Mouse (Mus musculus) myocyte (in vitro differentiated cells): ENCODE results near the gene C5ar1. TPM values are rescaled to one million over a fixed set of nuclear protein-coding genes. Genes with fewer than 3 reads are reported as not detected.

Source experiments
- H3K27me3 ChIP-seq: one replicate; pipeline ENCODE4 v1.6.1; 2011; ENCODE audit not compliant: control insufficient read depth, insufficient read depth, insufficient read length
- H3K36me3 ChIP-seq: one replicate; pipeline ENCODE4 v1.6.1; 2011; ENCODE audit not compliant: control insufficient read depth, insufficient read depth
- H3K4me2 ChIP-seq: one replicate; pipeline ENCODE4 v1.6.1; 2011; ENCODE audit warnings: low read depth, control low read depth
- H3K4me3 ChIP-seq: one replicate; pipeline ENCODE4 v1.5.1; 2011; ENCODE audit warnings: mild to moderate bottlenecking, control low read depth, moderate library complexity
- H3K79me2 ChIP-seq: one replicate; pipeline ENCODE4 v1.6.1; 2011; ENCODE audit not compliant: control insufficient read depth, insufficient read depth
- H3ac ChIP-seq: one replicate; pipeline ENCODE4 v1.6.1; 2011; ENCODE audit not compliant: control insufficient read depth, insufficient read length
- CEBPB ChIP-seq: IDR thresholded peaks from 2 replicates; pipeline ENCODE4 v1.6.1; 2011; ENCODE audit warnings: mild to moderate bottlenecking, moderate library complexity; ENCODE audit not compliant: poor library complexity, insufficient read depth, severe bottlenecking
- E2F4 ChIP-seq: IDR thresholded peaks from one replicate; pipeline ENCODE4 v1.6.1; 2011; ENCODE audit warnings: mild to moderate bottlenecking, control low read depth, moderate library complexity; ENCODE audit not compliant: insufficient read depth
- MAX ChIP-seq: IDR thresholded peaks from one replicate; pipeline ENCODE4 v1.6.1; 2011; ENCODE audit warnings: low read depth, mild to moderate bottlenecking, control low read depth
- MYOD1 ChIP-seq, 3 experiments: IDR thresholded peaks; one replicate each; pipeline ENCODE4 v1.6.1; 2011; ENCODE audit warnings: control low read depth in 2 of 3, low read depth in 2 of 3, mild to moderate bottlenecking in 2 of 3, moderate library complexity in 1 of 3; ENCODE audit not compliant: insufficient read length in 2 of 3, control insufficient read depth in 1 of 3
- MYOG ChIP-seq, 3 experiments: IDR thresholded peaks; one replicate each; pipeline ENCODE4 v1.6.1; 2011; ENCODE audit warnings: control low read depth in 2 of 3, low read depth in 2 of 3, mild to moderate bottlenecking in 2 of 3; ENCODE audit not compliant: insufficient read length in 2 of 3, control insufficient read depth in 1 of 3, insufficient read depth in 1 of 3
- POLR2A ChIP-seq: IDR thresholded peaks from one replicate; pipeline ENCODE4 v1.6.1; 2011; ENCODE audit warnings: low read depth, mild to moderate bottlenecking, control low read depth, moderate library complexity; ENCODE audit not compliant: insufficient read length
- POLR2AphosphoS2 ChIP-seq: IDR thresholded peaks from one replicate; pipeline ENCODE4 v1.6.1; 2011; ENCODE audit warnings: low read depth, control low read depth; ENCODE audit not compliant: insufficient read length
- REST ChIP-seq: IDR thresholded peaks from one replicate; pipeline ENCODE4 v1.6.1; 2011; ENCODE audit warnings: mild to moderate bottlenecking, control low read depth, moderate library complexity; ENCODE audit not compliant: insufficient read depth, insufficient read length
- SRF ChIP-seq: IDR thresholded peaks from one replicate; pipeline ENCODE4 v1.6.1; 2011; ENCODE audit warnings: low read depth; ENCODE audit not compliant: control insufficient read depth, insufficient read length
- TCF12 ChIP-seq: IDR thresholded peaks from one replicate; pipeline ENCODE4 v1.6.1; 2011; ENCODE audit warnings: mild to moderate bottlenecking, control low read depth; ENCODE audit not compliant: poor library complexity, insufficient read depth, severe bottlenecking
- TCF3 ChIP-seq: IDR thresholded peaks from one replicate; pipeline ENCODE4 v1.6.1; 2011; ENCODE audit warnings: low read depth, control low read depth; ENCODE audit not compliant: insufficient read length
- USF1 ChIP-seq: IDR thresholded peaks from one replicate; pipeline ENCODE4 v1.6.1; 2011; ENCODE audit warnings: low read depth, mild to moderate bottlenecking, control low read depth, moderate library complexity
- polyA plus RNA-seq: library from polyadenylated mRNA; unstranded; fragments of >200 nt; fragmentation: generic; extraction: Trizol; gene quantifications from one replicate; pipeline ENCODE4 v1.2.1, GENCODE M21; 2012; ENCODE audit warnings: missing spikeins

The C5ar1 gene
- polyA plus RNA-seq, 1 experiment, result not detected

GRCm38 (mm10) chr7:16294837-16295236, 35.5 kb upstream of the C5ar1 start:
- no peaks in the 10 kb centered on the region for H3K27me3 ChIP-seq
- peak overlapping the region; percentile 68 for H3ac ChIP-seq
- peak; percentile 42 for TF ChIP-seq POLR2A
- TF ChIP-seq REST, result no peak
- no peak for TF ChIP-seq SRF
- TF ChIP-seq CEBPB, result peak; percentile 75; the same call in 1 of the 2 replicates
- peak; percentile 45 for TF ChIP-seq POLR2AphosphoS2
- peak; percentile 31 for TF ChIP-seq E2F4
- no peak for TF ChIP-seq USF1
- no peak for TF ChIP-seq MYOG (IDR thresholded peaks at IDR 0.05; ENCODE audit: control insufficient read depth in 1 of 3, insufficient read depth in 1 of 3, insufficient read length in 2 of 3, low read depth in 2 of 3)
- no peak for TF ChIP-seq TCF12
- TF ChIP-seq TCF3, result no peak
- no peaks in the 10 kb centered on the region for H3K79me2 ChIP-seq
- H3K4me2 ChIP-seq, result peak overlapping the region; percentile 99
- peak overlapping the region; percentile 23 for H3K4me3 ChIP-seq
- H3K36me3 ChIP-seq, result no peaks in the 10 kb centered on the region

GRCm38 (mm10) chr7:16294346-16294745, 35.0 kb upstream of the C5ar1 start:
- Histone ChIP-seq H3K36me3 (no peaks in the 10 kb centered on the region), H3K4me2 (peak overlapping the region; percentile 55), H3ac (no peak overlapping the region), H3K79me2 (no peaks in the 10 kb centered on the region), H3K27me3 (no peaks in the 10 kb centered on the region), H3K4me3 (peak overlapping the region; percentile 23)
- TF ChIP-seq CEBPB (no peak), TCF3 (no peak), REST (no peak)

GRCm38 (mm10) chr7:16287791-16288190, 28.5 kb upstream of the C5ar1 start:
- H3K4me2 ChIP-seq, result no peak overlapping the region
- H3K79me2 ChIP-seq, result peaks cover 13% of the 10 kb centered on the region
- H3K36me3 ChIP-seq, result peaks cover 9% of the 10 kb centered on the region
- no peak overlapping the region for H3ac ChIP-seq
- TF ChIP-seq TCF12 (no peak), MYOD1 (IDR thresholded peaks at IDR 0.05; ENCODE audit: control insufficient read depth in 1 of 3, insufficient read length in 2 of 3, low read depth in 2 of 3) (no peak), MAX (no peak), CEBPB (no peak), E2F4 (no peak), USF1 (no peak)
- no peak overlapping the region for H3K4me3 ChIP-seq
- H3K27me3 ChIP-seq, result no peaks in the 10 kb centered on the region

GRCm38 (mm10) chr7:16287016-16287415, 27.7 kb upstream of the C5ar1 start:
- no peak overlapping the region for H3ac ChIP-seq
- no peaks in the 10 kb centered on the region for H3K27me3 ChIP-seq
- H3K4me3 ChIP-seq, result peak overlapping the region; percentile 36
- H3K36me3 ChIP-seq, result peaks cover 9% of the 10 kb centered on the region
- H3K79me2 ChIP-seq, result peaks cover 13% of the 10 kb centered on the region
- TF ChIP-seq TCF12, result no peak
- no peak for TF ChIP-seq REST
- no peak for TF ChIP-seq POLR2A
- no peak for TF ChIP-seq SRF
- TF ChIP-seq E2F4, result no peak
- peak overlapping the region; percentile 72 for H3K4me2 ChIP-seq

GRCm38 (mm10) chr7:16286026-16286961, 27.0 kb upstream of the C5ar1 start, which contains the start of gene Ccdc9:
TSS of gene Ccdc9 (minus strand) at chr7:16286795.
- TF ChIP-seq POLR2AphosphoS2 (peak; percentile 43), POLR2A (peak; percentile 54), MYOD1 (IDR thresholded peaks at IDR 0.05; ENCODE audit: control insufficient read depth in 1 of 3, insufficient read length in 2 of 3, low read depth in 2 of 3) (peak in 1 of 3 experiments; percentile 28), SRF (peak; percentile 4), MYOG (IDR thresholded peaks at IDR 0.05; ENCODE audit: control insufficient read depth in 1 of 3, insufficient read depth in 1 of 3, insufficient read length in 2 of 3, low read depth in 2 of 3) (peak in 1 of 3 experiments; percentile 1), USF1 (peak; percentile 92), REST (no peak), TCF12 (no peak)
- Histone ChIP-seq H3ac (no peak within 1 kb of the TSS), H3K27me3 (no peaks in the 10 kb centered on the region), H3K36me3 (peaks cover 9% of the 10 kb centered on the region), H3K4me2 (peak within 1 kb of the TSS; percentile 80), H3K79me2 (peaks cover 13% of the 10 kb centered on the region), H3K4me3 (peak within 1 kb of the TSS; percentile 36)
